Mouse (Mus musculus): ENCODE results near the gene Npm3. TPM values are rescaled to one million over a fixed set of nuclear protein-coding genes. Genes with fewer than 3 reads are reported as not detected.

Npm3 gene
- total RNA-seq, 2 experiments from 2014 or later = 9.4 to 11.1 TPM

- no peak for ATAC-seq (replicated peaks; ENCODE audit: low FRiP score, poor library complexity, severe bottlenecking)
Measured at GRCm38 (mm10) chr19:45737208-45737845, 12.1 kb downstream of the Npm3 start.

DNA sequence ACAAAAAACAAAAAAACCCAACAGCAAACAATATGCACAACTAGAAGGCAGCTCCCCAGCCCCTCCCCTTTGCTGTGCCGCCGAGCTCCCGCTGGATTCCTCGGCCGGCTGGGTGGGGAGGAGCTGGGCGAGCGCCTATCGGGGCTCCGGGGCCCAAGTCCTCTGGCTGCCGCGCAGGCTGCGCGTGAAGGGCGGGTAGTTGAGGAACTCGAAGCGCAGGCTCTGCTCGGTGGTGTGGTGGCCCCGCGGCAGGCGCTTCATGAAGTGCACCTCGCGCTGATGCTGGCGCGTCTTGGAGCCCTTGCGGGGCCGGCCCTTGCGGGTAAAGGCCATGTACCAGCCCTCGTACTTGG, 12.6 kb downstream of the Npm3 start:
- no peak for ATAC-seq (replicated peaks; ENCODE audit: low FRiP score, poor library complexity, severe bottlenecking)

DNA sequence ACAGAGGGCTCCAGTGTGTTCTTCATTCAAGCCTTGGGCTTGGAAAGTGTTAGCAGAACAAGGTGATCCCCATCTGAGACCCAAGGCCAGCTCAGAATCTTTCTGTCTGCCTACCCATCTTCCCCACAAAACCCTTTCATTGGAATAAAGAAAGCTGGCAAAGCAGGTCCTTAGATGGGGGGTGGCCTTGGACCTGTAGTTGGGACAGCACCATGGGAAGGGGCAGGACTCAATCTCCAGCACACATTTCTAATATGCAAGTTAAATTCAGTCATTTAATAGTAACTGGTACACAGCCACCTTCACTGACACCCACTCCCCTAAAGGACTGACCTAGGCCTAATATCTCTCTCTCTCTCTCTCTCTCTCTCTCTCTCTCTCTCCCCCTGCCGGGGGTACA, 13.2 kb downstream of the Npm3 start:
- ATAC-seq (replicated peaks; ENCODE audit: low FRiP score, poor library complexity, severe bottlenecking) = no peak

GRCm38 (mm10) chr19:45734762-45735161, 14.6 kb downstream of the Npm3 start:
- no peak for ATAC-seq (replicated peaks; ENCODE audit: low FRiP score, poor library complexity, severe bottlenecking)

- ATAC-seq (replicated peaks; ENCODE audit: low FRiP score, poor library complexity, severe bottlenecking) = no peak
Measured at GRCm38 (mm10) chr19:45734191-45734590, 15.2 kb downstream of the Npm3 start.

GRCm38 (mm10) chr19:45733564-45733963, 15.8 kb downstream of the Npm3 start:
- no peak for ATAC-seq (replicated peaks; ENCODE audit: low FRiP score, poor library complexity, severe bottlenecking)

- ATAC-seq (replicated peaks; ENCODE audit: low FRiP score, poor library complexity, severe bottlenecking) = no peak
Measured at GRCm38 (mm10) chr19:45731658-45732057, 17.7 kb downstream of the Npm3 start.

GRCm38 (mm10) chr19:45730042-45730441, 19.3 kb downstream of the Npm3 start:
- ATAC-seq (replicated peaks; ENCODE audit: low FRiP score, poor library complexity, severe bottlenecking) = no peak

- ATAC-seq (replicated peaks; ENCODE audit: low FRiP score, poor library complexity, severe bottlenecking) = no peak
Measured at GRCm38 (mm10) chr19:45727231-45727630, 22.2 kb downstream of the Npm3 start.

GRCm38 (mm10) chr19:45725677-45726277, 23.6 kb downstream of the Npm3 start:
- no peak for ATAC-seq (replicated peaks; ENCODE audit: low FRiP score, poor library complexity, severe bottlenecking)

DNA sequence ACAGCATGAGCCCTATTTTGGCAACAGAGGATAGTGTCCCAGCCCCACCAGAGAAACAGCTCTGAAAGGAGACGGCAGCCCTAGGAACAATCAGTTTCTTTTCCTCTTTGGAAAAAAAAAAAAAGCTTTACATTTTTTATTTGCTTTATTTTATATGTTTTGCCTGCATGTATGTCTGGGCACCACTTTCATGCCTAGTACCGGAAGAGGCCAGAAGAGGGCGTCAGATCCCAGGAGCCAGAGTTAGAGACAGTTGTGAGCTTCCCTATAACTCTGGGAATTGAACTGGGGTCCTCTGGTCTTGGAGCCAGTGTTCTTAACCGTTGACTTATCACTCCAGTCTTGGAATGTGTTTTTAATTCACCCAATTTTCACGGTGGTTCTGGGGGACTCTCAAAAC, 27.2 kb downstream of the Npm3 start:
- no peak for ATAC-seq (replicated peaks; ENCODE audit: low FRiP score, poor library complexity, severe bottlenecking)

DNA sequence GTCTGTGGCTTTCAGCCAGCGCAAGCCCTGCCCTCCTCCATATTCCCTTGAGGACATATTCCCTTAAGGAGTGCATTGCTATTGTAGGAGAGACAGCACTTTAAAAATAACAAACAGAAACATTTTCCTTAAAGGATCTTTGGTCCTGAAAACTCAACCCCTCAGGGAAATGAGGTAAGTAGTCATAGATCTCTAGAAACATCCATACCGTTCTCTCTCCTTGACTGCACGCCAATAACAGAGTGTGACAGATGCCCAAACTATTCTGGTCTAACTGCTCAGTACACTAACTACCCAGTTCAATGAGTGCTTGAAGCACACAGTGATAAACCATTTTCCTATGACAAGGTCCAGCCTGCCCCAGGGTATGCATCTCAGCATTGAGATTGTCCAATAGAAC, 31.1 kb downstream of the Npm3 start:
- no peak for ATAC-seq (replicated peaks; ENCODE audit: low FRiP score, poor library complexity, severe bottlenecking)

DNA sequence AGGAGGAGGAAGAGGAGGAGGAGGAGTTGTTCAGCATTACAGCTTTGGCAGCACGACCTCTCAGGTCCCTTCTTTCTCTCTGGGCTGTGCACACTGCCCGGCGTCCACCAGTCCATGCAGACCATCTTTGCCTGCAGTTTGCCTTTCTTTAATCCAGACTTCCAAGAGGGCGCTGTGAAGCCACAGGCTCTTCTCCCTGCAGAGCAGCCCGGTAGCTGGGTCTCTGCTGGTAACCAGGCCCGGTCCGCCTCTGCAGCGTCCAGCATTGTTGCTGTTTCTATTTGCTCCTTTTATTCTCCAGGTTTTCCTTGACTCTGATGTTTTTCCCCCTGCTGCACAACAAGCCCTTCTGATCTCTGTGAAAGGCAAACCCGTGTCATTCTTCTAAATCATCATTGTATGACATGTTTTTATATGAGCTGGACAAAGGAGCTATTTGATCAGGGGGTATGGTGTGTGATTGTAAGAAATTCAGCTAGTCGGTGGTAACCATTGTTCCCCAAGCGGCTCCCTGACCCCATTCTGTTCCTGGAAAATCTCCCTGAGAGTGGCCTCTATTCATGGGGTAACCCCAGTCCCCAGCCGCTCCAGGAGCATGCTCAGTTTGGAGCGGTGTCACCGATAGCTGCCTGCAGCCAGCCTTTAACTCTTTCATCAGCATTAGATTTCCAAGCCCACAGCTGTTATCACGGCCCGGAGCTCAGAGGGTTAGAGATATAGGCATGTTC, 31.7 kb downstream of the Npm3 start:
- ATAC-seq (replicated peaks; ENCODE audit: low FRiP score, poor library complexity, severe bottlenecking) = no peak

GRCm38 (mm10) chr19:45708704-45709103, 40.7 kb downstream of the Npm3 start:
- no peak for ATAC-seq (replicated peaks; ENCODE audit: low FRiP score, poor library complexity, severe bottlenecking)

Other genes with a start within 250 kb of the Npm3 start
- gene Poll, start 189.1 kb downstream of the Npm3 start, total RNA-seq (2015; ENCODE audit: low replicate concordance) = 1.3 TPM in 1 of 2 replicates, not detected in the other
- gene Poll, start 189.1 kb downstream of the Npm3 start, total RNA-seq (2017; ENCODE audit: low replicate concordance) = 1.5 and 2.3 TPM in 2 replicates
- gene Gm17018, start 189.0 kb downstream of the Npm3 start, total RNA-seq (2015; ENCODE audit: low replicate concordance) = 1.2 and 5.6 TPM in 2 replicates
- 0.68 and 2.5 TPM in 2 replicates for gene Gm17018, start 189.0 kb downstream of the Npm3 start, total RNA-seq (2017; ENCODE audit: low replicate concordance)
- gene Fbxw4, start 89.3 kb downstream of the Npm3 start, total RNA-seq (2015; ENCODE audit: low replicate concordance) = 8.5 and 27.4 TPM in 2 replicates
- 6.0 and 26.9 TPM in 2 replicates for gene Fbxw4, start 89.3 kb downstream of the Npm3 start, total RNA-seq (2017; ENCODE audit: low replicate concordance)
- not detected in 2 replicates for gene Fgf8, start 6.7 kb downstream of the Npm3 start, total RNA-seq (2015; ENCODE audit: low replicate concordance)
- not detected in 2 replicates for gene Fgf8, start 6.7 kb downstream of the Npm3 start, total RNA-seq (2017; ENCODE audit: low replicate concordance)
- 124 and 142 TPM in 2 replicates for gene Mgea5, start 34.2 kb upstream of the Npm3 start, total RNA-seq (2015; ENCODE audit: low replicate concordance)
- gene Mgea5, start 34.2 kb upstream of the Npm3 start, total RNA-seq (2017; ENCODE audit: low replicate concordance) = 257 and 309 TPM in 2 replicates
- gene Kcnip2, start 66.5 kb upstream of the Npm3 start, total RNA-seq (2015; ENCODE audit: low replicate concordance) = not detected in 2 replicates
- 0.98 TPM in 1 of 2 replicates, not detected in the other for gene Kcnip2, start 66.5 kb upstream of the Npm3 start, total RNA-seq (2017; ENCODE audit: low replicate concordance)
- gene Armh3, start 248.9 kb upstream of the Npm3 start, total RNA-seq (2015; ENCODE audit: low replicate concordance) = 0.42 and 1.3 TPM in 2 replicates
- 0.60 and 1.4 TPM in 2 replicates for gene Armh3, start 248.9 kb upstream of the Npm3 start, total RNA-seq (2017; ENCODE audit: low replicate concordance)